Mouse (Mus musculus): ENCODE results near the gene Tmem223. TPM values are rescaled to one million over a fixed set of nuclear protein-coding genes. Genes with fewer than 3 reads are reported as not detected.

The Tmem223 gene
- total and polyA plus RNA-seq, 2 experiments from 2014 or later: 241 to 269 TPM

- H3K4me3 ChIP-seq (ENCODE audit: low read depth, low read length): peak within 1 kb of the TSS; percentile 58
- H3K9ac ChIP-seq: peak within 1 kb of the TSS; percentile 56
- DNase-seq (peak; percentile 97), ATAC-seq (peak; percentile 97)
- peaks cover 7% of the 10 kb centered on the region for H3K4me1 ChIP-seq (ENCODE audit: insufficient read depth)
- H3K4me2 ChIP-seq (ENCODE audit: low read depth): peak within 1 kb of the TSS; percentile 75
- H3K36me3 ChIP-seq (ENCODE audit: insufficient read depth): peaks cover 2% of the 10 kb centered on the region; the same call in 1 of the 2 replicates
- H3K27me3 ChIP-seq (ENCODE audit: insufficient read depth, low read length): no peaks in the 10 kb centered on the region
- TF ChIP-seq CTCF (IDR thresholded peaks at IDR 0.05; ENCODE audit: low read depth): no peak
- no peaks in the 10 kb centered on the region for H3K9me3 ChIP-seq (ENCODE audit: low read length)
- 2% methylated on average over 30 of the region's 30 CpGs for WGBS
- peak within 1 kb of the TSS; percentile 90 for H3K27ac ChIP-seq (ENCODE audit: low read depth, low read length)
These were observed 31.5 kb downstream of the Tmem223 start, which contains the start of gene Zbtb3 for GRCm38 (mm10) chr19:8802130-8802821. TSS of gene Zbtb3 (plus strand) at chr19:8802555.

- Histone ChIP-seq H3K27me3 (ENCODE audit: insufficient read depth, low read length) (no peaks in the 10 kb centered on the region), H3K9ac (peak overlapping the region; percentile 56; the same call in 1 of the 2 replicates), H3K9me3 (ENCODE audit: low read length) (no peaks in the 10 kb centered on the region), H3K4me1 (ENCODE audit: insufficient read depth) (peaks cover 7% of the 10 kb centered on the region), H3K4me2 (ENCODE audit: low read depth) (peak overlapping the region; percentile 75), H3K27ac (ENCODE audit: low read depth, low read length) (peak overlapping the region; percentile 90; the same call in 1 of the 2 replicates), H3K36me3 (ENCODE audit: insufficient read depth) (peaks cover 5% of the 10 kb centered on the region; the same call in 1 of the 2 replicates), H3K4me3 (ENCODE audit: low read depth, low read length) (peak overlapping the region; percentile 58; the same call in 1 of the 2 replicates)
- WGBS: 91% methylated on average over 9 of the region's 9 CpGs
- DNase-seq: no peak
- no peak for ATAC-seq
- TF ChIP-seq CTCF (IDR thresholded peaks at IDR 0.05; ENCODE audit: low read depth): no peak
These were observed 32.5 kb downstream of the Tmem223 start for GRCm38 (mm10) chr19:8803204-8803780.

- Histone ChIP-seq H3K9ac (no peak overlapping the region), H3K9me3 (ENCODE audit: low read length) (no peaks in the 10 kb centered on the region), H3K36me3 (ENCODE audit: insufficient read depth) (peaks cover 12% of the 10 kb centered on the region; the same call in 1 of the 2 replicates), H3K27ac (ENCODE audit: low read depth, low read length) (no peak overlapping the region), H3K4me3 (ENCODE audit: low read depth, low read length) (no peak overlapping the region), H3K4me2 (ENCODE audit: low read depth) (no peak overlapping the region), H3K27me3 (ENCODE audit: insufficient read depth, low read length) (no peaks in the 10 kb centered on the region), H3K4me1 (ENCODE audit: insufficient read depth) (peaks cover 7% of the 10 kb centered on the region)
- ATAC-seq (no peak), DNase-seq (no peak)
- WGBS: 94% methylated on average over 11 of the region's 11 CpGs
- TF ChIP-seq CTCF (IDR thresholded peaks at IDR 0.05; ENCODE audit: low read depth): no peak
These were observed 33.3 kb downstream of the Tmem223 start for GRCm38 (mm10) chr19:8803879-8804660.

- no peaks in the 10 kb centered on the region for H3K9me3 ChIP-seq (ENCODE audit: low read length)
- peaks cover 30% of the 10 kb centered on the region for H3K36me3 ChIP-seq (ENCODE audit: insufficient read depth)
- H3K4me3 ChIP-seq (ENCODE audit: low read depth, low read length): no peak overlapping the region
- H3K9ac ChIP-seq: no peak overlapping the region
- no peak overlapping the region for H3K4me2 ChIP-seq (ENCODE audit: low read depth)
- peaks cover 7% of the 10 kb centered on the region for H3K4me1 ChIP-seq (ENCODE audit: insufficient read depth)
- DNase-seq (no peak), ATAC-seq (no peak)
- no peak overlapping the region for H3K27ac ChIP-seq (ENCODE audit: low read depth, low read length)
- 89% methylated on average over 5 of the region's 5 CpGs for WGBS
- no peak for TF ChIP-seq CTCF (IDR thresholded peaks at IDR 0.05; ENCODE audit: low read depth)
- no peaks in the 10 kb centered on the region for H3K27me3 ChIP-seq (ENCODE audit: insufficient read depth, low read length)
These were observed 36.0 kb downstream of the Tmem223 start for GRCm38 (mm10) chr19:8806810-8807209.

GRCm38 (mm10) chr19:8815812-8816211 is 45.0 kb downstream of the Tmem223 start:
- no peaks in the 10 kb centered on the region for H3K9me3 ChIP-seq (ENCODE audit: low read length)
- H3K27ac ChIP-seq (ENCODE audit: low read depth, low read length): no peak overlapping the region
- no peaks in the 10 kb centered on the region for H3K27me3 ChIP-seq (ENCODE audit: insufficient read depth, low read length)
- no peak overlapping the region for H3K4me2 ChIP-seq (ENCODE audit: low read depth)
- no peak overlapping the region for H3K4me3 ChIP-seq (ENCODE audit: low read depth, low read length)
- peaks cover 18% of the 10 kb centered on the region for H3K4me1 ChIP-seq (ENCODE audit: insufficient read depth)
- peak; percentile 36 for TF ChIP-seq CTCF (IDR thresholded peaks at IDR 0.05; ENCODE audit: low read depth)
- ATAC-seq (no peak), DNase-seq (no peak)
- H3K9ac ChIP-seq: no peak overlapping the region
- WGBS: 65% methylated on average over 11 of the region's 11 CpGs
- H3K36me3 ChIP-seq (ENCODE audit: insufficient read depth): peaks cover 12% of the 10 kb centered on the region

- H3K9ac ChIP-seq: peak overlapping the region; percentile 29; the same call in 1 of the 2 replicates
- TF ChIP-seq CTCF (IDR thresholded peaks at IDR 0.05; ENCODE audit: low read depth): no peak
- peaks cover 4% of the 10 kb centered on the region for H3K36me3 ChIP-seq (ENCODE audit: insufficient read depth)
- WGBS: 55% methylated on average over 3 of the region's 3 CpGs
- ATAC-seq: no peak
- DNase-seq: no peak
- peak overlapping the region; percentile 17; the same call in 1 of the 2 replicates for H3K4me2 ChIP-seq (ENCODE audit: low read depth)
- H3K4me1 ChIP-seq (ENCODE audit: insufficient read depth): peaks cover 28% of the 10 kb centered on the region
- H3K27ac ChIP-seq (ENCODE audit: low read depth, low read length): no peak overlapping the region
- H3K4me3 ChIP-seq (ENCODE audit: low read depth, low read length): no peak overlapping the region
- no peaks in the 10 kb centered on the region for H3K9me3 ChIP-seq (ENCODE audit: low read length)
- H3K27me3 ChIP-seq (ENCODE audit: insufficient read depth, low read length): no peaks in the 10 kb centered on the region
These were observed 46.2 kb downstream of the Tmem223 start for GRCm38 (mm10) chr19:8817001-8817400.
